7 mouse cellular contexts compared by ENCODE assay signal in the genomic region with DNA sequence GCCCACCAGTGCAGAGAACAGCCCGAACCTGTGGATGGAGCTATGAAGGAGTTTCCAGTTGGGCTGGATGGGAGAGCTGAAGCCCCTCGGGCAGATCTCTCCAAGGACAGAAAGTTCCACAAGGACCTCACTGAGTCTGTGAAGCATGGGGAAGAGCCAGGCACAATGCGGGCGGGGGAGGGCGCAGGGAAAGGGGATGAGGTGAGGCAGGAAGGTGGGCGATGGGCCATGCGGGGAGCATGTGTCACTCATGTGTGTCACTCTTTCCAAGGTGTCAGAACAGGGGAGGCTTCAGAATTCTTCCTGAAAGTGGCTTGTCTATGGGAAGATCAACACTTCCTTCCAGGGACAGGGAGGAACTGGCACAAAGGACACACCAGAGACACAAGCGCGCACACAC. TPM values are rescaled to one million over a fixed set of nuclear protein-coding genes. Genes with fewer than 3 reads are reported as not detected.
DNase-seq lines count a peak whose midpoint lies in the region; ATAC-seq and TF ChIP-seq lines count a peak whose summit lies in the region.

No protein-coding gene starts in this region.

- no peak overlapping the region for H3K4me2 ChIP-seq in embryonic facial prominence, embryonic 13.5 days
- H3K4me2 ChIP-seq in intestine, postnatal 0 days (replicated peaks; ENCODE audit: low read depth), result no peak overlapping the region

- no peak for ATAC-seq in embryonic facial prominence, embryonic 13.5 days (ENCODE audit: insufficient number of reproducible peaks, insufficient read depth, low FRiP score, low TSS enrichment, low read depth)
- ATAC-seq in intestine, postnatal 0 days, result no peak

- H3K36me3 ChIP-seq in kidney, adult 2 months (ENCODE audit: control insufficient read depth, insufficient read depth, low read length), result no peaks in the 10 kb centered on the region
- H3K36me3 ChIP-seq in ES-Bruce4 (ENCODE audit: control insufficient read depth, insufficient read depth, low read length, poor library complexity, severe bottlenecking), result peaks cover 2% of the 10 kb centered on the region; the same call in 1 of the 2 replicates
- H3K36me3 ChIP-seq in embryonic facial prominence, embryonic 13.5 days, result no peaks in the 10 kb centered on the region
- H3K36me3 ChIP-seq in intestine, postnatal 0 days (ENCODE audit: control insufficient read depth, insufficient read depth), result no peaks in the 10 kb centered on the region; the same call in 1 of the 2 replicates

- no peaks in the 10 kb centered on the region for H3K9me3 ChIP-seq in ES-Bruce4 (replicated peaks; ENCODE audit: control insufficient read depth, insufficient read depth, low read length, poor library complexity, severe bottlenecking)
- no peaks in the 10 kb centered on the region for H3K9me3 ChIP-seq in embryonic facial prominence, embryonic 13.5 days
- no peaks in the 10 kb centered on the region for H3K9me3 ChIP-seq in intestine, postnatal 0 days (ENCODE audit: control insufficient read depth)

- no peak overlapping the region for H3K4me3 ChIP-seq in kidney, adult 2 months (ENCODE audit: insufficient read depth, low read depth, low read length)
- no peak overlapping the region for H3K4me3 ChIP-seq in ES-Bruce4 (ENCODE audit: low read depth, low read length)
- no peak overlapping the region for H3K4me3 ChIP-seq in embryonic facial prominence, embryonic 13.5 days
- no peak overlapping the region for H3K4me3 ChIP-seq in intestine, postnatal 0 days (ENCODE audit: low read depth, low read length)

- no peak for TF ChIP-seq CTCF in kidney, adult 2 months (conservative IDR thresholded peaks at IDR 0.05; ENCODE audit: insufficient read depth, insufficient read length, low read depth, low read length)
- no peak for TF ChIP-seq CTCF in ES-Bruce4 (IDR thresholded peaks at IDR 0.05; ENCODE audit: low read depth, low read length)
- TF ChIP-seq CTCF in intestine, postnatal 0 days (IDR thresholded peaks at IDR 0.05; ENCODE audit: low read depth), result no peak

- no peaks in the 10 kb centered on the region for H3K27me3 ChIP-seq in kidney, adult 2 months (replicated peaks; ENCODE audit: control insufficient read depth, insufficient read depth, low read length)
- no peaks in the 10 kb centered on the region for H3K27me3 ChIP-seq in ES-Bruce4 (ENCODE audit: control insufficient read depth, insufficient read depth, low read length, poor library complexity, severe bottlenecking)
- H3K27me3 ChIP-seq in embryonic facial prominence, embryonic 13.5 days, result no peaks in the 10 kb centered on the region
- no peaks in the 10 kb centered on the region for H3K27me3 ChIP-seq in intestine, postnatal 0 days (replicated peaks; ENCODE audit: control insufficient read depth, insufficient read depth, low read length)

- H3K27ac ChIP-seq in kidney, adult 2 months (ENCODE audit: insufficient read depth, low read depth, low read length), result peak overlapping the region; percentile 57; the same call in 1 of the 2 replicates
- H3K27ac ChIP-seq in ES-Bruce4 (ENCODE audit: insufficient read depth, low read length), result 0 out of 2 replicates have a peak overlapping the region, but pooled peaks have one; percentile 4
- H3K27ac ChIP-seq in embryonic facial prominence, embryonic 13.5 days, result peak overlapping the region; percentile 80
- H3K27ac ChIP-seq in intestine, postnatal 0 days (ENCODE audit: low read depth, low read length), result peak overlapping the region; percentile 6; the same call in 1 of the 2 replicates

- DNase-seq in kidney, adult 2 months, result no peak
- DNase-seq in kidney, adult 11 months, result no peak
- DNase-seq in ovary, adult 18-20 months (ENCODE audit: low spot score), result no peak
- no peak for DNase-seq in right cerebral cortex, adult 2 months (ENCODE audit: low spot score in 2 of 2)

- TF ChIP-seq EP300 in ES-Bruce4 (IDR thresholded peaks at IDR 0.05; ENCODE audit: insufficient read depth, low read depth, low read length), result no peak

- no peak for TF ChIP-seq POLR2A in kidney, adult 2 months (IDR thresholded peaks at IDR 0.05; ENCODE audit: low read depth, low read length)
- no peak for TF ChIP-seq POLR2A in ES-Bruce4 (IDR thresholded peaks at IDR 0.05; ENCODE audit: insufficient read depth, low read length)

- WGBS in kidney, adult 2 months, result 71% methylated on average over 9 of the region's 9 CpGs
- WGBS in embryonic facial prominence, embryonic 13.5 days, result 74% methylated on average over 9 of the region's 9 CpGs
- 83% methylated on average over 9 of the region's 9 CpGs for WGBS in intestine, postnatal 0 days

- no peak overlapping the region for H3K9ac ChIP-seq in ES-Bruce4 (ENCODE audit: low read depth, poor library complexity, severe bottlenecking)
- H3K9ac ChIP-seq in embryonic facial prominence, embryonic 13.5 days, result peak overlapping the region; percentile 44; the same call in 1 of the 2 replicates
- no peak overlapping the region for H3K9ac ChIP-seq in intestine, postnatal 0 days (ENCODE audit: low read depth, low read length)

- peaks cover 35% of the 10 kb centered on the region for H3K4me1 ChIP-seq in kidney, adult 2 months (ENCODE audit: control insufficient read depth, insufficient read depth, low read length)
- peaks cover 12% of the 10 kb centered on the region for H3K4me1 ChIP-seq in ES-Bruce4 (ENCODE audit: control insufficient read depth, insufficient read depth, low read length)
- H3K4me1 ChIP-seq in embryonic facial prominence, embryonic 13.5 days, result peaks cover 35% of the 10 kb centered on the region
- peaks cover 3% of the 10 kb centered on the region for H3K4me1 ChIP-seq in intestine, postnatal 0 days (replicated peaks; ENCODE audit: control insufficient read depth, insufficient read depth, low read length)

RNA-seq across cellular contexts. Expression of gene Kazn, which starts 58.3 kb away (rescaled TPM):
- 76.1 and 80.8 TPM in 2 replicates for polyA plus RNA-seq in kidney, adult 2 months (2012; rRNA removed)
- 80.2 and 84.3 TPM in 2 replicates for polyA plus RNA-seq in ES-Bruce4 (2011; ENCODE audit: insufficient read depth, insufficient read length, low read depth, missing spikeins)
- 13.2 and 13.4 TPM in 2 replicates for polyA plus RNA-seq in embryonic facial prominence, embryonic 13.5 days (2015; fragmentation: Nextera tagmentation; extraction: Ambion mirVana)
- polyA plus RNA-seq in intestine, postnatal 0 days (2015; fragmentation: Nextera tagmentation; extraction: Ambion mirVana), result 17.5 and 20.2 TPM in 2 replicates

Comparison
In these comparisons a context has a peak if more than half of its experiments do, and no peak if none do; other contexts are left out.
1. H3K27ac ChIP-seq: peak in every context shown above with its lines; median percentile 80 in embryonic facial prominence, embryonic 13.5 days; 57 in kidney, adult 2 months; 6 in intestine, postnatal 0 days; 4 in ES-Bruce4.